Mouse (Mus musculus) heart, embryonic 15.5 days (tissue): ENCODE data around the gene Depdc1b. TPM values are rescaled to one million over a fixed set of nuclear protein-coding genes. Genes with fewer than 3 reads are reported as not detected.
A peak's percentile ranks its signal among the peaks of the same experiment; 100 is the strongest.

ENCODE experiments used
- ATAC-seq: fragments of 200-750 bp; cut with Nextera tagmentation; replicated peaks from 2 replicates; pipeline ENCODE4 v1.8.0; 2017; ENCODE audit warnings: low read depth, moderate TSS enrichment; ENCODE audit not compliant: insufficient number of reproducible peaks, insufficient read depth, low FRiP score
- H3K27ac ChIP-seq: fragments of 300-500 bp; sonication (generic); 2 replicates; pipeline ENCODE4 v1.5.1; 2015; ENCODE audit warnings: mild to moderate bottlenecking, inconsistent platforms
- H3K27me3 ChIP-seq: fragments of 300-500 bp; sonication (generic); 2 replicates; pipeline ENCODE4 v1.6.1; 2015; ENCODE audit warnings: inconsistent platforms
- H3K36me3 ChIP-seq: fragments of 300-500 bp; sonication (generic); 2 replicates; pipeline ENCODE4 v1.6.1; 2015; ENCODE audit warnings: mild to moderate bottlenecking, inconsistent platforms
- H3K4me1 ChIP-seq: fragments of 300-500 bp; sonication (generic); replicated peaks from 2 replicates; pipeline ENCODE4 v1.6.1; 2015; ENCODE audit warnings: inconsistent platforms
- H3K4me2 ChIP-seq: fragments of 300-500 bp; sonication (generic); 2 replicates; pipeline ENCODE4 v1.6.1; 2015; ENCODE audit warnings: inconsistent platforms, mild to moderate bottlenecking, moderate library complexity
- H3K4me3 ChIP-seq: fragments of 300-500 bp; sonication (generic); 2 replicates; pipeline ENCODE4 v1.5.1; 2015; ENCODE audit warnings: mild to moderate bottlenecking, inconsistent platforms
- H3K9ac ChIP-seq: fragments of 300-500 bp; sonication (generic); 2 replicates; pipeline ENCODE4 v1.6.1; 2015; ENCODE audit warnings: mild to moderate bottlenecking, inconsistent platforms
- H3K9me3 ChIP-seq: fragments of 300-500 bp; sonication (generic); replicated peaks from 2 replicates; pipeline ENCODE4 v1.6.1; 2016; ENCODE audit warnings: inconsistent platforms
- WGBS: fragments of 180-500 bp; shearing (Covaris S2); methylation state at CpG from one replicate; pipeline ENCODE4 v1.1.7; 2015; ENCODE audit warnings: mixed read lengths; 5-methylcytosine and 5-hydroxymethylcytosine counted together
- polyA plus RNA-seq: library from polyadenylated mRNA; unstranded; fragments of >200 nt; fragmentation: Nextera tagmentation; extraction: Ambion mirVana; gene quantifications from 2 replicates; pipeline ENCODE4 v1.2.1, GENCODE M21; 2015

The Depdc1b gene
- polyA plus RNA-seq, 1 experiment from 2014 or later = 3.2 TPM

DNA sequence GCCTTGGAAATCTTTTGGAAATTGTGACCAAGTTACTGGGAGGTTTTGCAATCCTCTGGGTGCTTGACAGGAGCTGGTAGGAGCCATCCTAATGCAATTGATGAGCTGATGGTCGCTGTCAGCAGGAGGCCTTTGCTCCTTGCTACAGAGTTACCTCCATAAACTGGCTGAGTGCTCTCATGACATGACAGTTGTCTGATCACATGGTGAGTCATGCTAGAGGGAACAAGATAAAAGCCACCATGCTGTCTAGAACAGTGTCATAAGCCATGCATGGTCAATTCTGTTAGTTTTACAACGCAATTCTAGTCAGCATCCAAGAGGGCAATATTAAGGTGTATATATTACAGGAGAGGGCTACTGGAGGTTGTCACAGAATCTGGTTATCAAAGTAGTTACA, 99.3 kb downstream of the Depdc1b start:
- no peaks in the 10 kb centered on the region for H3K9me3 ChIP-seq
- no peaks in the 10 kb centered on the region for H3K36me3 ChIP-seq
- WGBS = 73% methylated on average over 2 of the region's 2 CpGs
- no peak for ATAC-seq
- no peak overlapping the region for H3K9ac ChIP-seq
- no peaks in the 10 kb centered on the region for H3K27me3 ChIP-seq
- H3K4me1 ChIP-seq = no peaks in the 10 kb centered on the region
- H3K4me2 ChIP-seq = no peak overlapping the region
- H3K4me3 ChIP-seq = no peak overlapping the region
- H3K27ac ChIP-seq = no peak overlapping the region

DNA sequence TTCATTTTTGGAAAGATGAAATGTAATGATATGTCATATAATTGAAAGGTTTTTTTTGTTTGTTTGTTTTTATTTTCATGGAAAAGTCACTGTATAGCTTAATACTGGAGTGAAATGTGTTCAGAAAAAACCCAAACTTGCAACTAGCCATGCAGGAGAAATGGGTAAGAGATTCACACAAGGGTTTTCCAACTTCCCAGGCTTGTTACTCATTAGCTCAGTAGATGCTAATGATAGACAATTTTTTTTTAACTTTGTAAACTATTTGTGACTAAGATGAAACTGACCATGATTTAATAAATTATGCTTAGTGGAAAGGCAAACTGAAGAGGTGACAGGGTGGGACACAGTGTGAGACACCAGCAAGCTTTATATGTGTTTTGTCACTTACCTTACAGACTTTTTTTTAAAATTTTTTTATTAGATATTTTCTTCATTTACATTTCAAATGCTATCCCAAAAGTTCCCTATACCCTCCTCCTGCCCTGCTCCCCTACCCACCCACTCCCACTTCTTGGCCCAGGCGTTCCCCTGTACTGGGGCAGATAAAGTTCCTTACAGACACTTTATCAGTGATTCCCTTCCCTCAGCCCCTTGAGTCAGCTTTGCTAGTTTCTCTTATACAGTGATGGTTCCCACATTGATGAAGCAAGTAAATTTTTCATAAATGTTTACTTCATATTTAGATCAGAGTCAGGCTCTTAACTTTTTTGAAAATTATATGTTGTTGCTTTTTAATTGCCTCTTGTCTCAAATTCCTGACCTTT, 102.8 kb downstream of the Depdc1b start:
- Histone ChIP-seq H3K27me3 (no peaks in the 10 kb centered on the region), H3K27ac (no peak overlapping the region), H3K4me1 (no peaks in the 10 kb centered on the region), H3K9ac (no peak overlapping the region), H3K4me3 (no peak overlapping the region), H3K4me2 (no peak overlapping the region), H3K9me3 (no peaks in the 10 kb centered on the region), H3K36me3 (no peaks in the 10 kb centered on the region)
- 47% methylated on average over 1 of the region's 1 CpGs for WGBS
- no peak for ATAC-seq

DNA sequence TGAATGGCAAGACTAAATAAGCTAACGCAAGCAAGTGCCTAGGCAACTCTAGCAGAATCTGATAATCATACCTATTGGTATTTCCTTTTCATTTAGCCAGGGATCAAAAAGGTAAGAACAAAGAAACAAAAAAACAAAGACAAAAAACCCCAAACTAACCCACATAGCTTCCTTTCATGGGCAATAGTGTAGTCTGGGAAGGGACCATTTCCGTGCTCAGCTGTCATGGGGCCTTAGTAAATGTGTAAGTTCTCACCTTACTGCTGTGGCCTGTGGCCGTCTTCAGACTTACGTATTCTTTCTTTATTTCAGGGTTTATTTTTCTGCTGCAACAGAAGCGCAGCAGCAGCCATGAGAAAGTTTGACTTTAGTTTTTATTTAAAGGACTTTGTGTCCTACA, 110.2 kb downstream of the Depdc1b start:
- H3K27me3 ChIP-seq = no peaks in the 10 kb centered on the region
- H3K36me3 ChIP-seq = no peaks in the 10 kb centered on the region
- ATAC-seq = no peak
- H3K4me3 ChIP-seq = no peak overlapping the region
- H3K27ac ChIP-seq = no peak overlapping the region
- no peak overlapping the region for H3K9ac ChIP-seq
- WGBS = 76% methylated on average over 5 of the region's 5 CpGs
- no peaks in the 10 kb centered on the region for H3K4me1 ChIP-seq
- no peaks in the 10 kb centered on the region for H3K9me3 ChIP-seq
- H3K4me2 ChIP-seq = no peak overlapping the region

DNA sequence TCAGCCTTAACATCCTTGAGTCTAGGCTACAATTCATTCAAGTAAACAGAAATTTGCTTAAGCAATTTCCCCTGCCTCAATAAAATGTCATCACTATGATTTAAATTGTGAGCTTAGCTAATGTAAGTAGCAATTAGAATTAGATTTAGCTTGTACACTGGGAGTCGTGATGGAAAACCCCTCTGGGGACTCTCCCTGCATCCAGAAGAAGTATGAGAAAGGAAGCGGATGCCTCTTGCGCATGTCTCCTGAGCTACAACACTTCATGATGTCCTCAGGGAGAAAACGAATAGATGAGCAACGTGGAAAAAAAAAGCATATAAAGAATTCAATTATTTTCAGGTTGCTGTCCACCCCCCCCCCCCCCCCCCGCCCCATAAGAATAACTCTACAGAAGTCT, 112.7 kb downstream of the Depdc1b start:
- no peaks in the 10 kb centered on the region for H3K27me3 ChIP-seq
- no peak overlapping the region for H3K4me3 ChIP-seq
- H3K36me3 ChIP-seq = no peaks in the 10 kb centered on the region
- no peak overlapping the region for H3K9ac ChIP-seq
- WGBS = 85% methylated on average over 6 of the region's 6 CpGs
- H3K4me1 ChIP-seq = no peaks in the 10 kb centered on the region
- H3K27ac ChIP-seq = no peak overlapping the region
- no peaks in the 10 kb centered on the region for H3K9me3 ChIP-seq
- no peak overlapping the region for H3K4me2 ChIP-seq
- no peak for ATAC-seq

DNA sequence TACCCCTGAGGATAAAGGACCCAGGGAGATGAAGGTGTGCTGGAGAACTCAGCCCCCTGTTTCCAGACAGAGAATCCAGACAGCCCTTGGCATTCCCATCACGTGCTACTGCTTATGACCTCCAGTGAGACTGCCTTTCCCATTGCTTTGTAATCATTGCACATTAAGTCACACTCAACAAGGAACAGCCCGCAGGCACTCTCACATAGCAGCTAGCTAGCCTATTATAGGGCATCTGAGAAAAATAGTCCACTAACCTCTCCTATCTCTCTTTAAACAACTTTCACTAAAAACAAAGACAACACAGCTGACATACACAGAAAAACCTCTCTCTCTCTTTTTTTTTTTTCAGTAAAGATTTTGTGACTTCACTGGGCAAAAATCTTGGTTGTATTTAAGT, 113.5 kb downstream of the Depdc1b start:
- no peak overlapping the region for H3K27ac ChIP-seq
- WGBS = 56% methylated on average over 2 of the region's 2 CpGs
- no peak overlapping the region for H3K4me3 ChIP-seq

DNA sequence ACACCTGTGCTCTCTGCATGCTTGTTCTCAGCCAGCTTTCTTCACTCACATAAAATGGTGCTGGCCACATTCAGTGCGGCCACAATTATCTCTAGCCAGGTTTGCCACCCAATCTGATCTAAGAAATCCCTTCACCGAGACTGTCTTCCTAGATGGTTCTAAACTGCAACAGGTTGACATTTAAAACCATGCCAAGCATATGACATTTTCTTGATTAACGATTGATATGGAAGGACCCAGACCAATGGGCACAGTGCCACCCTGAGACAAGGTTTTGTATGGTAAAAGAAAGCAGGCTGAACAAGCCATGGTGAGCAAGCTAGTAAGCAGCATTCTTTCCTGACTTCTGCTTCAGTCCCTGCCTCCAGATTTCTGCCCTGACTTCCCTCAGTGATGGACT, 115.6 kb downstream of the Depdc1b start:
- ATAC-seq = no peak
- Histone ChIP-seq H3K4me2 (no peak overlapping the region), H3K9me3 (no peaks in the 10 kb centered on the region), H3K27ac (no peak overlapping the region), H3K9ac (no peak overlapping the region), H3K36me3 (no peaks in the 10 kb centered on the region), H3K4me3 (no peak overlapping the region), H3K27me3 (no peaks in the 10 kb centered on the region), H3K4me1 (0 out of 2 replicates have a peak, but pooled peaks cover 2% of the 10 kb centered on the region)
- WGBS = 85% methylated on average over 3 of the region's 3 CpGs

More for the DNA sequence above, 113.5 kb downstream of the Depdc1b start:
- H3K36me3 ChIP-seq = no peaks in the 10 kb centered on the region
- H3K27me3 ChIP-seq = no peaks in the 10 kb centered on the region
- H3K9me3 ChIP-seq = no peaks in the 10 kb centered on the region
- ATAC-seq = no peak
- no peaks in the 10 kb centered on the region for H3K4me1 ChIP-seq
- H3K9ac ChIP-seq = no peak overlapping the region
- no peak overlapping the region for H3K4me2 ChIP-seq

DNA sequence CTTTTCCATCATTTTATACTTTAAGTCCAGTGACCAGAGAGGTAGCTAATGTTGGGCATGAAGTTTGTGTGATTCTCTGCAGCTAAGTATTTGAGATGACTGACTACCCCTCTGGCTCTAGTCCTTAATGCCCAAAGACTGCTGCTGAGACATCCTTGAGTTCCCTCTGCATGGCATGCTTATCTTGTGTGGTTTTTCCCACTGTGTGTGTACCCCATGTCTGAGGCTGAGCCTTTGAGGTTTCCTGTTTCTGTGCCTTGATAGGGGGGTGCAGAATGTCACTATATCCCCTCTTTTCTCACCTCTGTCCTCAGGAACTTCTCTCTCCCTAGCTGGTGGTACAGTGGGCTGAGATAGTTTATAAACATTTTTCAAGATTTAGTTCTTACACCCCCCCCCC, 119.6 kb downstream of the Depdc1b start:
- H3K4me2 ChIP-seq = no peak overlapping the region
- H3K4me1 ChIP-seq = peaks cover 11% of the 10 kb centered on the region
- H3K27ac ChIP-seq = no peak overlapping the region
- ATAC-seq = no peak
- no peaks in the 10 kb centered on the region for H3K9me3 ChIP-seq
- H3K9ac ChIP-seq = no peak overlapping the region
- H3K4me3 ChIP-seq = no peak overlapping the region
- H3K27me3 ChIP-seq = no peaks in the 10 kb centered on the region
- no peaks in the 10 kb centered on the region for H3K36me3 ChIP-seq

DNA sequence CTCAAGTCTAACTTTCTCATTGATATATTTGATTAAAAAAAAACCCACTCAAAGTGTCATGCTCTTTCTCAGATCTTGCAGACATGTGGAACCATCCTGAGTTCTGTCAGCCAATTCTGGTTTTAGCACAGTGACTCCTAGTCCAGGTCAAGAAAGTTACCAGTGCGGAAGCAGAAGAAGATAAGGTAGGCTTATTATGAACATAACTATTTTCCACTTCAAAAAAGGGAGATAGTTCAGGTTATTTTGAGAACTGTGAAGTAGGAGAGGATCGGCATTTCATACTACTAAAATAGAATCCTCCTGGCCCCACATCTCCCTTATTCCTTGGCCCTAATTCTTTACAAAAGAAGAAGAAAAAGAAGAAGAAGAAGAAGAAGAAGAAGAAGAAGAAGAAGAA, 121.3 kb downstream of the Depdc1b start:
- peaks cover 11% of the 10 kb centered on the region for H3K4me1 ChIP-seq
- H3K27me3 ChIP-seq = no peaks in the 10 kb centered on the region
- no peak overlapping the region for H3K4me3 ChIP-seq
- no peak overlapping the region for H3K4me2 ChIP-seq
- WGBS = 40% methylated on average over 2 of the region's 2 CpGs
- ATAC-seq = no peak
- no peaks in the 10 kb centered on the region for H3K36me3 ChIP-seq
- no peaks in the 10 kb centered on the region for H3K9me3 ChIP-seq
- H3K9ac ChIP-seq = no peak overlapping the region
- peak overlapping the region; percentile 53; the same call in 1 of the 2 replicates for H3K27ac ChIP-seq

DNA sequence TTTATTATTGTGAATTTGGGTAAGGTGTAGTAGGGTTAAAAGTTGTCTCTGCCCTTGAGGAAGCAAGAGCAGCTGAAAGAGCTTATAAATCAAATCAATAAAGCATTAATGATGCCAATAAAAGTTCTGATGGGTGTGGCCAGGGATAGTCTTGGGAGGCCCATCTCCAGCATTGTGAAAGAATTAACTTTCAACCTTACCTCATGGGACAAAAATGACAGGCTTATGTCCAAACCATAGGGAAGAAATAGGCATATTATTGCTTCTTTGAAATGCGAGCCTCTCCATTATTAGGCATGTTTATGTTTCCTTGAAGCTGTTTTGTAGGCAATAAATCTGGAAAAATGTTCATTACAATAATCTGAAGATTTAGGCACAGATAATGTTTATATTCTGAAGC, 122.9 kb downstream of the Depdc1b start:
- Histone ChIP-seq H3K9me3 (no peaks in the 10 kb centered on the region), H3K4me3 (no peak overlapping the region), H3K27me3 (no peaks in the 10 kb centered on the region), H3K4me2 (no peak overlapping the region), H3K36me3 (no peaks in the 10 kb centered on the region), H3K27ac (no peak overlapping the region), H3K9ac (no peak overlapping the region), H3K4me1 (peaks cover 11% of the 10 kb centered on the region)
- ATAC-seq = no peak
- 98% methylated on average over 1 of the region's 1 CpGs for WGBS

DNA sequence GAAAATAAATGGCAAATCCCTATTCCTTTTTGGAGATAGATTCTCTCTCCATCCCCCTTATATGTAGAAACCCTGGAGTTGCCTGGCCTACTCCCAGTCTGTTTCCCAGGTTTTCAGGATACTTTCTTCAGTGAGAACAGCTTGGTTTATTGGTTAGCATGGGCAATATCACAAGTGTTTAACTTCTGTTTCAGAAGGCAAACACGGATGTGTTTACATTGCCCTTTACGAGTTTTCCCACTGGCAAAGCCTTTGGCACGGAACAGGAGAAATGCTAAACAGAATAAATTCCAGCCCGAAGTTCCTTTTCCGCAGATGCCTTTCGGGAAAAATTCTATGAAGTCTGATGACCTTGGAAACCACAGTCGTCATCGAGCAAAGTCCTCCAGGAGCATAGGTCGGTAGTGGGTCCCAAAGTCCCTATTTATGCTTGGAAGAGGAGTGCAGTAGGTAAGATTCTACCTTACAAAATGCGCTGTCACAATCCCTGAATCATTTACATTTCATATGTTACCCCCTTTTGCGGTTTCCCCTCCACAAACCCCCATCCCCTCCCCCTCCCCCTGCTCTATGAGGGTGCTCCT, 132.3 kb downstream of the Depdc1b start:
- Histone ChIP-seq H3K9me3 (no peaks in the 10 kb centered on the region), H3K4me3 (no peak overlapping the region), H3K27me3 (no peaks in the 10 kb centered on the region), H3K4me2 (no peak overlapping the region), H3K4me1 (peaks cover 21% of the 10 kb centered on the region), H3K27ac (peak overlapping the region; percentile 82; the same call in 1 of the 2 replicates), H3K36me3 (no peaks in the 10 kb centered on the region), H3K9ac (no peak overlapping the region)
- no peak for ATAC-seq
- 74% methylated on average over 11 of the region's 11 CpGs for WGBS

DNA sequence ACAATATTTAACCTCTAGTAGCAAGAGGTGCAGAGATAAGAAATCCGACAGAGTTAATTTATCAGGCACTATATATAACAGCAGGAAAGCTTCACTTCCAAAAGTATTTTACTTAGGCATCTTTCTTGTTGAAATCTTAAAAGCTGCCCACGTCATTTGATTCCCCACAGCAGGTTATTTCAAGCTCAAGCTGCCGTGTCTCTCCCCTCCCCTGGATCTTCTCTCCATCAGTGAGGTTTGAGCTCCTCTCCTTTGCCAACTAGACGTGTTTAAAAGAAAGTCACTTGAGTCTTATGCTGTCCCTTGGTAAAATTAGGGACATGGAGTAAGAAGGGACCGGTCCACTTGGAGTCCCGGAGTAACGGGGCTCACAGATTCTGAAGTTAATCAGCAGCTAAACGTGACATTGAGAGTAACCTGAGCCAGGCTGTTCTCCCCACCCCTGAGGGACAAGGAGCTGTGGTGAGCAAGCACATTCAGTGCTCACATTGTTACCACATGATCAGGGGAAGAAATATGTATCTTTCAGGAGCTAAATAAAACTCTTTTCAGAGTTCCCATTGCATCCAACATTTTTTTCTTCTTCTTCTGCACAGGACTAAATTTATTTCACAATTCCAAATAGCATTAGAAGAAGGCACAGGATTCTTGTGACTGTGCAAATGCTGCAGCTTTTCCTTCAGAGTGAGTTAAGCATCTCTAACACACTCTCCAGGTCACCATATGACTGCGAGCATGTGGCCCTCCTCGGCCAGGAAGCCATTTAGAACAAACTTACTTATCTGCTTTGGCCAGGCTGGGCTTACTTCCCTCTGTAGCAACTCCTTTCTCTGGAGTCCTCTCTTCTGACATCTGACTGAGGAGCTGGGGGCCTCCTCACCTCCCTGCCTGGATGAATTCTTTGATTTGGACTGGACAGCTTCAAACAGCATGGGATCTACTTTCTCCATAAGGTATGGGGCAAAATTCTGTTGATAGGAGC, 133.3 kb downstream of the Depdc1b start, which contains the start of gene Pde4d:
Pde4d (plus strand) TSS at position 833 of the 982 bp plus-strand sequence.
- Histone ChIP-seq H3K4me1 (peaks cover 26% of the 10 kb centered on the region), H3K9me3 (no peaks in the 10 kb centered on the region), H3K36me3 (no peaks in the 10 kb centered on the region), H3K9ac (no peak within 1 kb of the TSS; the same call in 1 of the 2 replicates), H3K4me3 (peak within 1 kb of the TSS; percentile 8; the same call in 1 of the 2 replicates), H3K27ac (peak within 1 kb of the TSS; percentile 82), H3K27me3 (no peaks in the 10 kb centered on the region), H3K4me2 (peak within 1 kb of the TSS; percentile 46)
- 16% methylated on average over 10 of the region's 10 CpGs for WGBS
- ATAC-seq = peak; percentile 58; the same call in 1 of the 2 replicates
